Mouse (Mus musculus) stomach, postnatal 0 days (tissue): ENCODE measurements at regions not wholly inside any gene's neighbourhood (a gene's known extent, or its start where the extent isn't known, plus 50 kb on each side); places are given as distances from the start of the nearest gene placed in this dataset.

Experiments
- ATAC-seq: fragments of 200-750 bp; cut with Nextera tagmentation; 2 replicates; pipeline ENCODE4 v1.8.0; 2017; ENCODE audit not compliant: low FRiP score, low TSS enrichment
- DNase-seq: peaks from one replicate; pipeline ENCODE4 v3.0.0-alpha.2; 2016; ENCODE audit warnings: low spot score
- H3K27ac ChIP-seq: fragments of 300-500 bp; sonication (generic); replicated peaks from 2 replicates; pipeline ENCODE4 v1.5.1; 2014; ENCODE audit warnings: mild to moderate bottlenecking, control low read depth
- H3K27me3 ChIP-seq: fragments of 300-500 bp; sonication (generic); 2 replicates; pipeline ENCODE4 v1.6.1; 2014; ENCODE audit warnings: low read length; ENCODE audit not compliant: control insufficient read depth, insufficient read depth
- H3K36me3 ChIP-seq: fragments of 300-500 bp; sonication (generic); 2 replicates; pipeline ENCODE4 v1.6.1; 2014; ENCODE audit warnings: low read length, mixed read lengths; ENCODE audit not compliant: control insufficient read depth, insufficient read depth
- H3K4me1 ChIP-seq: fragments of 300-500 bp; sonication (generic); replicated peaks from 2 replicates; pipeline ENCODE4 v1.6.1; 2014; ENCODE audit warnings: antibody characterized with exemption; ENCODE audit not compliant: control insufficient read depth, insufficient read depth
- H3K4me2 ChIP-seq: fragments of 300-500 bp; sonication (generic); replicated peaks from 2 replicates; pipeline ENCODE4 v1.6.1; 2014; ENCODE audit warnings: low read depth, mild to moderate bottlenecking, control low read depth, moderate library complexity
- H3K4me3 ChIP-seq: fragments of 300-500 bp; sonication (generic); 2 replicates; pipeline ENCODE4 v1.5.1; 2014; ENCODE audit warnings: low read depth, low read length, control low read depth
- H3K9ac ChIP-seq: fragments of 300-500 bp; sonication (generic); 2 replicates; pipeline ENCODE4 v1.6.1; 2014; ENCODE audit warnings: mild to moderate bottlenecking, low read length, control low read depth, mixed read lengths
- H3K9me3 ChIP-seq: fragments of 300-500 bp; sonication (generic); 2 replicates; pipeline ENCODE4 v1.6.1; 2016; ENCODE audit warnings: low read length; ENCODE audit not compliant: control insufficient read depth
- CTCF ChIP-seq: IDR thresholded peaks from 2 replicates; pipeline ENCODE4 v1.5.1; 2016; ENCODE audit warnings: antibody characterized with exemption, low read depth, mild to moderate bottlenecking, moderate library complexity
- EP300 ChIP-seq: optimal IDR thresholded peaks from 2 replicates; pipeline ENCODE3; 2016; ENCODE audit warnings: antibody characterized with exemption
- WGBS: fragments of 180-500 bp; shearing (Covaris S2); extraction: QIAGEN DNeasy Blood & Tissue Kit; methylation state at CpG from one replicate; pipeline ENCODE4 v1.1.7; 2014; 5-methylcytosine and 5-hydroxymethylcytosine counted together

- Histone ChIP-seq H3K36me3 (no peaks in the 10 kb centered on the region), H3K27ac (no peak overlapping the region), H3K4me3 (no peak overlapping the region), H3K4me2 (no peak overlapping the region), H3K27me3 (no peaks in the 10 kb centered on the region), H3K4me1 (no peaks in the 10 kb centered on the region), H3K9me3 (no peaks in the 10 kb centered on the region), H3K9ac (no peak overlapping the region)
- TF ChIP-seq EP300, result no peak
- no peak for TF ChIP-seq CTCF
- no peak for ATAC-seq
- 48% methylated on average over 1 of the region's 1 CpGs for WGBS
- no peak for DNase-seq
Measured at GRCm38 (mm10) chr14:39785090-39785489, 312.2 kb upstream of the Nrg3 start.

- H3K4me2 ChIP-seq, result no peak overlapping the region
- no peak overlapping the region for H3K27ac ChIP-seq
- H3K36me3 ChIP-seq, result no peaks in the 10 kb centered on the region
- no peak for DNase-seq
- H3K9ac ChIP-seq, result no peak overlapping the region
- ATAC-seq, result no peak
- H3K27me3 ChIP-seq, result no peaks in the 10 kb centered on the region
- TF ChIP-seq CTCF, result peak; percentile 43; the same call in 1 of the 2 replicates
- no peak for TF ChIP-seq EP300
- H3K9me3 ChIP-seq, result no peaks in the 10 kb centered on the region
- H3K4me1 ChIP-seq, result no peaks in the 10 kb centered on the region
- no peak overlapping the region for H3K4me3 ChIP-seq
Measured at GRCm38 (mm10) chr14:39781849-39782248, 309.0 kb upstream of the Nrg3 start.

- Histone ChIP-seq H3K4me2 (no peak overlapping the region), H3K36me3 (no peaks in the 10 kb centered on the region), H3K4me3 (no peak overlapping the region), H3K9ac (no peak overlapping the region), H3K27me3 (no peaks in the 10 kb centered on the region), H3K4me1 (no peaks in the 10 kb centered on the region), H3K9me3 (no peaks in the 10 kb centered on the region), H3K27ac (no peak overlapping the region)
- TF ChIP-seq CTCF (no peak), EP300 (no peak)
- no peak for DNase-seq
- no peak for ATAC-seq
- 62% methylated on average over 2 of the region's 2 CpGs for WGBS
Measured at GRCm38 (mm10) chr14:39768101-39768500, 295.2 kb upstream of the Nrg3 start.
